Mouse (Mus musculus): Measurements from ENCODE around the gene Nppb. TPM values are rescaled to one million over a fixed set of nuclear protein-coding genes. Genes with fewer than 3 reads are reported as not detected.

The Nppb gene
- polyA plus RNA-seq, 1 experiment from 2014 or later = not detected

GRCm38 (mm10) chr4:148016981-148017380, 31.4 kb downstream of the Nppb start:
- Histone ChIP-seq H3K9ac (ENCODE audit: low read depth, low read length) (no peak overlapping the region), H3K9me3 (replicated peaks; ENCODE audit: control insufficient read depth, low read length, poor library complexity, severe bottlenecking) (no peaks in the 10 kb centered on the region), H3K4me3 (ENCODE audit: low read depth, low read length) (no peak overlapping the region), H3K36me3 (ENCODE audit: control insufficient read depth, insufficient read depth, low read length) (peaks cover 74% of the 10 kb centered on the region), H3K27ac (ENCODE audit: low read length) (no peak overlapping the region), H3K4me1 (ENCODE audit: control insufficient read depth, insufficient read depth, low read length) (no peaks in the 10 kb centered on the region), H3K4me2 (ENCODE audit: low read length) (no peak overlapping the region), H3K27me3 (ENCODE audit: control insufficient read depth, insufficient read depth, low read depth, low read length) (no peaks in the 10 kb centered on the region)
- 88% methylated on average over 3 of the region's 3 CpGs for WGBS
- no peak for ATAC-seq

- Histone ChIP-seq H3K4me1 (ENCODE audit: control insufficient read depth, insufficient read depth, low read length) (no peaks in the 10 kb centered on the region), H3K27ac (ENCODE audit: low read length) (peak overlapping the region; percentile 35; the same call in 1 of the 2 replicates), H3K9me3 (replicated peaks; ENCODE audit: control insufficient read depth, low read length, poor library complexity, severe bottlenecking) (no peaks in the 10 kb centered on the region), H3K9ac (ENCODE audit: low read depth, low read length) (no peak overlapping the region), H3K4me3 (ENCODE audit: low read depth, low read length) (no peak overlapping the region), H3K27me3 (ENCODE audit: control insufficient read depth, insufficient read depth, low read depth, low read length) (no peaks in the 10 kb centered on the region), H3K4me2 (ENCODE audit: low read length) (no peak overlapping the region), H3K36me3 (ENCODE audit: control insufficient read depth, insufficient read depth, low read length) (peaks cover 73% of the 10 kb centered on the region)
- ATAC-seq = peak; percentile 54
- WGBS = 27% methylated on average over 2 of the region's 2 CpGs
These were observed 32.8 kb downstream of the Nppb start for GRCm38 (mm10) chr4:148018410-148018809.

GRCm38 (mm10) chr4:148024003-148024402, 38.4 kb downstream of the Nppb start:
- H3K9me3 ChIP-seq (replicated peaks; ENCODE audit: control insufficient read depth, low read length, poor library complexity, severe bottlenecking) = no peaks in the 10 kb centered on the region
- no peak overlapping the region for H3K9ac ChIP-seq (ENCODE audit: low read depth, low read length)
- ATAC-seq = no peak
- no peak overlapping the region for H3K4me2 ChIP-seq (ENCODE audit: low read length)
- no peak overlapping the region for H3K27ac ChIP-seq (ENCODE audit: low read length)
- H3K4me1 ChIP-seq (ENCODE audit: control insufficient read depth, insufficient read depth, low read length) = no peaks in the 10 kb centered on the region; the same call in 1 of the 2 replicates
- 91% methylated on average over 3 of the region's 3 CpGs for WGBS
- H3K36me3 ChIP-seq (ENCODE audit: control insufficient read depth, insufficient read depth, low read length) = peaks cover 57% of the 10 kb centered on the region
- H3K27me3 ChIP-seq (ENCODE audit: control insufficient read depth, insufficient read depth, low read depth, low read length) = no peaks in the 10 kb centered on the region
- H3K4me3 ChIP-seq (ENCODE audit: low read depth, low read length) = no peak overlapping the region

GRCm38 (mm10) chr4:148029297-148029696, 43.7 kb downstream of the Nppb start:
- Histone ChIP-seq H3K36me3 (ENCODE audit: control insufficient read depth, insufficient read depth, low read length) (peaks cover 19% of the 10 kb centered on the region), H3K9ac (ENCODE audit: low read depth, low read length) (no peak overlapping the region), H3K4me3 (ENCODE audit: low read depth, low read length) (no peak overlapping the region), H3K27me3 (ENCODE audit: control insufficient read depth, insufficient read depth, low read depth, low read length) (no peaks in the 10 kb centered on the region), H3K27ac (ENCODE audit: low read length) (no peak overlapping the region), H3K4me1 (ENCODE audit: control insufficient read depth, insufficient read depth, low read length) (no peaks in the 10 kb centered on the region; the same call in 1 of the 2 replicates), H3K4me2 (ENCODE audit: low read length) (no peak overlapping the region), H3K9me3 (replicated peaks; ENCODE audit: control insufficient read depth, low read length, poor library complexity, severe bottlenecking) (no peaks in the 10 kb centered on the region)
- no peak for ATAC-seq
- 94% methylated on average over 7 of the region's 7 CpGs for WGBS

- 84% methylated on average over 5 of the region's 5 CpGs for WGBS
- H3K27me3 ChIP-seq (ENCODE audit: control insufficient read depth, insufficient read depth, low read depth, low read length) = no peaks in the 10 kb centered on the region
- H3K36me3 ChIP-seq (ENCODE audit: control insufficient read depth, insufficient read depth, low read length) = peaks cover 10% of the 10 kb centered on the region; the same call in 1 of the 2 replicates
- no peak overlapping the region for H3K4me3 ChIP-seq (ENCODE audit: low read depth, low read length)
- no peak overlapping the region for H3K9ac ChIP-seq (ENCODE audit: low read depth, low read length)
- H3K4me1 ChIP-seq (ENCODE audit: control insufficient read depth, insufficient read depth, low read length) = no peaks in the 10 kb centered on the region; the same call in 1 of the 2 replicates
- no peaks in the 10 kb centered on the region for H3K9me3 ChIP-seq (replicated peaks; ENCODE audit: control insufficient read depth, low read length, poor library complexity, severe bottlenecking)
- H3K4me2 ChIP-seq (ENCODE audit: low read length) = no peak overlapping the region
- no peak for ATAC-seq
- H3K27ac ChIP-seq (ENCODE audit: low read length) = no peak overlapping the region
These were observed 44.9 kb downstream of the Nppb start for GRCm38 (mm10) chr4:148030506-148030905.

- no peak overlapping the region for H3K4me3 ChIP-seq (ENCODE audit: low read depth, low read length)
- no peaks in the 10 kb centered on the region for H3K9me3 ChIP-seq (replicated peaks; ENCODE audit: control insufficient read depth, low read length, poor library complexity, severe bottlenecking)
- H3K36me3 ChIP-seq (ENCODE audit: control insufficient read depth, insufficient read depth, low read length) = peaks cover 2% of the 10 kb centered on the region; the same call in 1 of the 2 replicates
- H3K9ac ChIP-seq (ENCODE audit: low read depth, low read length) = no peak overlapping the region
- no peaks in the 10 kb centered on the region for H3K27me3 ChIP-seq (ENCODE audit: control insufficient read depth, insufficient read depth, low read depth, low read length)
- 63% methylated on average over 7 of the region's 7 CpGs for WGBS
- H3K4me1 ChIP-seq (ENCODE audit: control insufficient read depth, insufficient read depth, low read length) = peaks cover 9% of the 10 kb centered on the region
- H3K27ac ChIP-seq (ENCODE audit: low read length) = no peak overlapping the region
- no peak overlapping the region for H3K4me2 ChIP-seq (ENCODE audit: low read length)
- ATAC-seq = no peak
These were observed 48.3 kb downstream of the Nppb start for GRCm38 (mm10) chr4:148033858-148034410.

- WGBS = 86% methylated on average over 3 of the region's 3 CpGs
- Histone ChIP-seq H3K4me1 (ENCODE audit: control insufficient read depth, insufficient read depth, low read length) (peaks cover 19% of the 10 kb centered on the region), H3K9ac (ENCODE audit: low read depth, low read length) (no peak overlapping the region), H3K4me3 (ENCODE audit: low read depth, low read length) (no peak overlapping the region), H3K27me3 (ENCODE audit: control insufficient read depth, insufficient read depth, low read depth, low read length) (no peaks in the 10 kb centered on the region), H3K27ac (ENCODE audit: low read length) (no peak overlapping the region), H3K9me3 (replicated peaks; ENCODE audit: control insufficient read depth, low read length, poor library complexity, severe bottlenecking) (no peaks in the 10 kb centered on the region), H3K36me3 (ENCODE audit: control insufficient read depth, insufficient read depth, low read length) (peaks cover 2% of the 10 kb centered on the region; the same call in 1 of the 2 replicates), H3K4me2 (ENCODE audit: low read length) (no peak overlapping the region)
- ATAC-seq = no peak
These were observed 49.9 kb downstream of the Nppb start for GRCm38 (mm10) chr4:148035440-148035839.

Other genes starting within 250 kb of the Nppb start
- 3.3 and 3.9 TPM in 2 replicates for gene Zfp984, start 176.0 kb upstream of the Nppb start, polyA plus RNA-seq (2015; fragmentation: Nextera tagmentation; extraction: Ambion mirVana)
- gene Zfp933, start 137.4 kb upstream of the Nppb start, polyA plus RNA-seq (2015; fragmentation: Nextera tagmentation; extraction: Ambion mirVana) = 5.9 and 7.5 TPM in 2 replicates
- 34.8 and 38.8 TPM in 2 replicates for gene Miip, start 117.0 kb upstream of the Nppb start, polyA plus RNA-seq (2015; fragmentation: Nextera tagmentation; extraction: Ambion mirVana)
- gene Fv1, start 116.8 kb upstream of the Nppb start, polyA plus RNA-seq (2015; fragmentation: Nextera tagmentation; extraction: Ambion mirVana) = 7.5 and 10.5 TPM in 2 replicates
- 107 and 108 TPM in 2 replicates for gene Mfn2, start 81.1 kb upstream of the Nppb start, polyA plus RNA-seq (2015; fragmentation: Nextera tagmentation; extraction: Ambion mirVana)
- gene Plod1, start 49.0 kb upstream of the Nppb start, polyA plus RNA-seq (2015; fragmentation: Nextera tagmentation; extraction: Ambion mirVana) = 20.8 and 21.2 TPM in 2 replicates
- 9.5 and 11.1 TPM in 2 replicates for gene 2510039O18Rik, start 44.9 kb upstream of the Nppb start, polyA plus RNA-seq (2015; fragmentation: Nextera tagmentation; extraction: Ambion mirVana)
- gene Nppa, start 14.9 kb downstream of the Nppb start, polyA plus RNA-seq (2015; fragmentation: Nextera tagmentation; extraction: Ambion mirVana) = 2.4 and 3.3 TPM in 2 replicates
- 36.5 and 36.9 TPM in 2 replicates for gene Clcn6, start 53.0 kb downstream of the Nppb start, polyA plus RNA-seq (2015; fragmentation: Nextera tagmentation; extraction: Ambion mirVana)
- gene Mthfr, start 53.3 kb downstream of the Nppb start, polyA plus RNA-seq (2015; fragmentation: Nextera tagmentation; extraction: Ambion mirVana) = 21.5 and 22.2 TPM in 2 replicates
- 7.7 and 8.1 TPM in 2 replicates for gene Agtrap, start 102.2 kb downstream of the Nppb start, polyA plus RNA-seq (2015; fragmentation: Nextera tagmentation; extraction: Ambion mirVana)
- gene Mad2l2, start 144.6 kb downstream of the Nppb start, polyA plus RNA-seq (2015; fragmentation: Nextera tagmentation; extraction: Ambion mirVana) = 98.2 and 100 TPM in 2 replicates
- 11.8 and 11.9 TPM in 2 replicates for gene Draxin, start 144.9 kb downstream of the Nppb start, polyA plus RNA-seq (2015; fragmentation: Nextera tagmentation; extraction: Ambion mirVana)
- gene Fbxo6, start 166.4 kb downstream of the Nppb start, polyA plus RNA-seq (2015; fragmentation: Nextera tagmentation; extraction: Ambion mirVana) = 18.5 and 23.8 TPM in 2 replicates
- 90.1 and 102 TPM in 2 replicates for gene Fbxo44, start 174.7 kb downstream of the Nppb start, polyA plus RNA-seq (2015; fragmentation: Nextera tagmentation; extraction: Ambion mirVana)
- gene Fbxo2, start 174.8 kb downstream of the Nppb start, polyA plus RNA-seq (2015; fragmentation: Nextera tagmentation; extraction: Ambion mirVana) = 5.6 and 9.4 TPM in 2 replicates